Mouse (Mus musculus): Measurements from ENCODE around the gene Cldn2. TPM values are rescaled to one million over a fixed set of nuclear protein-coding genes. Genes with fewer than 3 reads are reported as not detected.

Cldn2 gene
- polyA plus RNA-seq, 1 experiment from 2014 or later: not detected

DNA sequence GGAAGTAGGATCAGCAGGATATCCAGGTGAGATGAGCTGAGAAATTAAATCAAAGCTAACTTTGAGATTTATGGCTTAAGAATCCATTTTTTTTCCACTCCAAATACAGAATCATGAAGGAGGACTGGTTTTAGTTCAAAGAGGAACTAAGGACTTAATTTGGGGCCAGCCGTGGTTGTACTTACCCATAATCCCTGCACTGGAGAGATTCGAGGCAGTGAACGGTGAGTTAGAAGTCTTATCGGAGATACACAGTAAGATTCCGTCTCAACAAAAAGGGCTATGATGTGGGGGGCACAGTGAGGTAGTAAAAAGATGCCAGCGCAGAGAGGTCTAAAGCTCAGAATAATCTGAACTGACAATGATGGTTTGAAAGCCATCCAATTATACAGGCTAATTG lies 4.6 kb upstream of the Cldn2 start:
- Histone ChIP-seq H3K27me3 (ENCODE audit: control insufficient read depth, insufficient read depth, low read length) (0 out of 2 replicates have a peak, but pooled peaks cover 2% of the 10 kb centered on the region), H3K36me3 (ENCODE audit: control insufficient read depth, insufficient read depth, low read length) (no peaks in the 10 kb centered on the region), H3K4me1 (ENCODE audit: control insufficient read depth, insufficient read depth, low read length) (no peaks in the 10 kb centered on the region), H3K4me2 (no peak overlapping the region), H3K27ac (ENCODE audit: low read depth, low read length) (no peak overlapping the region), H3K9me3 (replicated peaks; ENCODE audit: control insufficient read depth, low read length) (no peaks in the 10 kb centered on the region), H3K9ac (ENCODE audit: low read depth, low read length) (no peak overlapping the region), H3K4me3 (ENCODE audit: low read depth, low read length) (no peak overlapping the region)
- no peak for ATAC-seq (replicated peaks; ENCODE audit: insufficient number of reproducible peaks, low FRiP score, low TSS enrichment)
- 79% methylated on average over 6 of the region's 6 CpGs for WGBS (ENCODE audit: insufficient replicate concordance)

- 84% methylated on average over 9 of the region's 9 CpGs for WGBS (ENCODE audit: insufficient replicate concordance)
- Histone ChIP-seq H3K27me3 (ENCODE audit: control insufficient read depth, insufficient read depth, low read length) (0 out of 2 replicates have a peak, but pooled peaks cover 2% of the 10 kb centered on the region), H3K9me3 (replicated peaks; ENCODE audit: control insufficient read depth, low read length) (no peaks in the 10 kb centered on the region), H3K4me3 (ENCODE audit: low read depth, low read length) (no peak overlapping the region), H3K9ac (ENCODE audit: low read depth, low read length) (no peak overlapping the region), H3K36me3 (ENCODE audit: control insufficient read depth, insufficient read depth, low read length) (no peaks in the 10 kb centered on the region), H3K4me1 (ENCODE audit: control insufficient read depth, insufficient read depth, low read length) (no peaks in the 10 kb centered on the region), H3K4me2 (no peak overlapping the region), H3K27ac (ENCODE audit: low read depth, low read length) (no peak overlapping the region)
- ATAC-seq (replicated peaks; ENCODE audit: insufficient number of reproducible peaks, low FRiP score, low TSS enrichment): no peak
Measured at GRCm38 (mm10) chrX:139797875-139798274, 2.8 kb upstream of the Cldn2 start.

DNA sequence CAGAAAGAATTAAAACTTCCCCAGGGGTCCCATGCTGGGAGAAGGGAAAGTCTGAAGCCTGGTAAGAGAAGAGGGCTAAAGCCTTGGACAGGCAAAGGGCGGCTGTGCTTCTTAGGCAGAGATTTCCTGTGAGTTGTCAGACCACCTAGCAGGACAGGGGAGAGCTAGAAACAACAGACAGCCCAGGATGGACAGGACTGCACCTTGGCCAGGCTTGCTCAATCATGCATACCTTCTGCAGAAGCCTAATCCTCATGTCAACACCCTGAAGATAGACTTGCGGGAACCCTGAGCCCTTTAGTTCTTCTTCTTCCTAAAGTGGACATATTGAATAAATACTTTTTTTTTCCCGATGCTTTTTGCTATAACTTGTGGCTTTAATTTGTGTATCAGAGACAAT lies 675 bp upstream of the Cldn2 start:
- ATAC-seq (replicated peaks; ENCODE audit: insufficient number of reproducible peaks, low FRiP score, low TSS enrichment): no peak
- H3K4me2 ChIP-seq: no peak overlapping the region
- H3K36me3 ChIP-seq (ENCODE audit: control insufficient read depth, insufficient read depth, low read length): no peaks in the 10 kb centered on the region
- H3K4me3 ChIP-seq (ENCODE audit: low read depth, low read length): no peak overlapping the region
- WGBS (ENCODE audit: insufficient replicate concordance): 56% methylated on average over 3 of the region's 3 CpGs
- no peak overlapping the region for H3K9ac ChIP-seq (ENCODE audit: low read depth, low read length)
- H3K9me3 ChIP-seq (replicated peaks; ENCODE audit: control insufficient read depth, low read length): no peaks in the 10 kb centered on the region
- H3K4me1 ChIP-seq (ENCODE audit: control insufficient read depth, insufficient read depth, low read length): no peaks in the 10 kb centered on the region
- H3K27ac ChIP-seq (ENCODE audit: low read depth, low read length): no peak overlapping the region
- 0 out of 2 replicates have a peak, but pooled peaks cover 2% of the 10 kb centered on the region for H3K27me3 ChIP-seq (ENCODE audit: control insufficient read depth, insufficient read depth, low read length)

DNA sequence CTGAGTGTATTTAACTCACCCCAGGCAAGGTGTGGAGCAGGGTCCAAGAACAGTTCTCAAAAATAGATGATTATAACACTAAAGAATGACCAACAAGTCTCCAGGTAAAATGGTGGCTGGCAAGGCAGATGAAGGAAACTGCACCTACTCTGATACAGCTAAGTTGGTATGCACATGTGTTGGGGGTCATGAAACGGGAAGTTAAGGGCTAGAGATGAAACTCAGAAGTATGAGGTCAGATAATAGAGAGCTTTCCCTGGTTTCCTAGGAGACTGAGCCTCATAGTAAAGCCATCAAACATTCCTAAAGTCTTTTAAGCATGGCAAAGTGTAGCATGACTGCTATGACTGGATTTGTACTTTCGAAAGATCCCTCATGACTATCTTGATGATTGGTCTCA lies 2.4 kb downstream of the Cldn2 start:
- Histone ChIP-seq H3K27ac (ENCODE audit: low read depth, low read length) (no peak overlapping the region), H3K27me3 (ENCODE audit: control insufficient read depth, insufficient read depth, low read length) (0 out of 2 replicates have a peak, but pooled peaks cover 2% of the 10 kb centered on the region), H3K9ac (ENCODE audit: low read depth, low read length) (no peak overlapping the region), H3K4me1 (ENCODE audit: control insufficient read depth, insufficient read depth, low read length) (no peaks in the 10 kb centered on the region), H3K36me3 (ENCODE audit: control insufficient read depth, insufficient read depth, low read length) (no peaks in the 10 kb centered on the region), H3K4me2 (no peak overlapping the region), H3K4me3 (ENCODE audit: low read depth, low read length) (no peak overlapping the region), H3K9me3 (replicated peaks; ENCODE audit: control insufficient read depth, low read length) (no peaks in the 10 kb centered on the region)
- 67% methylated on average over 2 of the region's 2 CpGs for WGBS (ENCODE audit: insufficient replicate concordance)
- ATAC-seq (replicated peaks; ENCODE audit: insufficient number of reproducible peaks, low FRiP score, low TSS enrichment): no peak

- Histone ChIP-seq H3K9me3 (replicated peaks; ENCODE audit: control insufficient read depth, low read length) (no peaks in the 10 kb centered on the region), H3K4me3 (ENCODE audit: low read depth, low read length) (no peak overlapping the region), H3K9ac (ENCODE audit: low read depth, low read length) (no peak overlapping the region), H3K27me3 (ENCODE audit: control insufficient read depth, insufficient read depth, low read length) (0 out of 2 replicates have a peak, but pooled peaks cover under 1% of the 10 kb centered on the region), H3K27ac (ENCODE audit: low read depth, low read length) (no peak overlapping the region), H3K4me1 (ENCODE audit: control insufficient read depth, insufficient read depth, low read length) (no peaks in the 10 kb centered on the region), H3K36me3 (ENCODE audit: control insufficient read depth, insufficient read depth, low read length) (no peaks in the 10 kb centered on the region), H3K4me2 (no peak overlapping the region)
- 79% methylated on average over 4 of the region's 4 CpGs for WGBS (ENCODE audit: insufficient replicate concordance)
- ATAC-seq (replicated peaks; ENCODE audit: insufficient number of reproducible peaks, low FRiP score, low TSS enrichment): no peak
Measured at GRCm38 (mm10) chrX:139805918-139806317, 5.3 kb downstream of the Cldn2 start.

GRCm38 (mm10) chrX:139807391-139807790 lies 6.8 kb downstream of the Cldn2 start:
- H3K27ac ChIP-seq (ENCODE audit: low read depth, low read length): no peak overlapping the region
- H3K27me3 ChIP-seq (ENCODE audit: control insufficient read depth, insufficient read depth, low read length): no peaks in the 10 kb centered on the region
- no peak overlapping the region for H3K9ac ChIP-seq (ENCODE audit: low read depth, low read length)
- WGBS (ENCODE audit: insufficient replicate concordance): 79% methylated on average over 2 of the region's 2 CpGs
- no peaks in the 10 kb centered on the region for H3K9me3 ChIP-seq (replicated peaks; ENCODE audit: control insufficient read depth, low read length)
- H3K36me3 ChIP-seq (ENCODE audit: control insufficient read depth, insufficient read depth, low read length): no peaks in the 10 kb centered on the region
- no peak for ATAC-seq (replicated peaks; ENCODE audit: insufficient number of reproducible peaks, low FRiP score, low TSS enrichment)
- no peak overlapping the region for H3K4me3 ChIP-seq (ENCODE audit: low read depth, low read length)
- H3K4me1 ChIP-seq (ENCODE audit: control insufficient read depth, insufficient read depth, low read length): no peaks in the 10 kb centered on the region
- H3K4me2 ChIP-seq: no peak overlapping the region

DNA sequence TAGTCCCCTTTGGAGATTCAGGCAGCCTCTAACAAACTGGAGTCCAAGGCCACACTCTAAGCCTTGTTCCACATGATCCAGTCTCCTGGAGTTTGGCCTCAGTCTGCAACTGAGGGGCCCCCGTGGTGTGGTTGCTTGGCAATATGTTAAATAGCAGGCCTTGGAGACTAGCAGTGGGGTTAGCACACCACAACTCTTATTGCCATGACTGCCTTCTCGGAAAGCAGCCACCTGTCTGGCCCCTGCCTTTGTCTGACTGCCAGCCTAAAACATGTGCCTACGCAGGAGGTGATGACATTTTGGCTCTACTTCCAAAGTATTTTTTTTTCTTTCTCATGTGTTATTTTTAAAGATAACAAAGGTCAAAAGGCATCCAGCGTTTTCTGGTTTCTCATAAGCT lies 7.5 kb downstream of the Cldn2 start:
- Histone ChIP-seq H3K9ac (ENCODE audit: low read depth, low read length) (no peak overlapping the region), H3K4me3 (ENCODE audit: low read depth, low read length) (no peak overlapping the region), H3K9me3 (replicated peaks; ENCODE audit: control insufficient read depth, low read length) (no peaks in the 10 kb centered on the region), H3K4me2 (no peak overlapping the region), H3K36me3 (ENCODE audit: control insufficient read depth, insufficient read depth, low read length) (no peaks in the 10 kb centered on the region), H3K27me3 (ENCODE audit: control insufficient read depth, insufficient read depth, low read length) (no peaks in the 10 kb centered on the region), H3K27ac (ENCODE audit: low read depth, low read length) (no peak overlapping the region), H3K4me1 (ENCODE audit: control insufficient read depth, insufficient read depth, low read length) (no peaks in the 10 kb centered on the region)
- ATAC-seq (replicated peaks; ENCODE audit: insufficient number of reproducible peaks, low FRiP score, low TSS enrichment): no peak
- 61% methylated on average over 4 of the region's 4 CpGs for WGBS (ENCODE audit: insufficient replicate concordance)

- WGBS (ENCODE audit: insufficient replicate concordance): 84% methylated on average over 10 of the region's 10 CpGs
Measured at GRCm38 (mm10) chrX:139808501-139808900, 7.9 kb downstream of the Cldn2 start.

GRCm38 (mm10) chrX:139812636-139813298 lies 12.1 kb downstream of the Cldn2 start:
- 57% methylated on average over 3 of the region's 3 CpGs for WGBS (ENCODE audit: insufficient replicate concordance)
- no peaks in the 10 kb centered on the region for H3K9me3 ChIP-seq (replicated peaks; ENCODE audit: control insufficient read depth, low read length)
- no peak for ATAC-seq (replicated peaks; ENCODE audit: insufficient number of reproducible peaks, low FRiP score, low TSS enrichment)
- no peaks in the 10 kb centered on the region for H3K4me1 ChIP-seq (ENCODE audit: control insufficient read depth, insufficient read depth, low read length)
- no peak overlapping the region for H3K27ac ChIP-seq (ENCODE audit: low read depth, low read length)
- H3K36me3 ChIP-seq (ENCODE audit: control insufficient read depth, insufficient read depth, low read length): no peaks in the 10 kb centered on the region
- no peak overlapping the region for H3K9ac ChIP-seq (ENCODE audit: low read depth, low read length)
- no peak overlapping the region for H3K4me2 ChIP-seq
- H3K27me3 ChIP-seq (ENCODE audit: control insufficient read depth, insufficient read depth, low read length): no peaks in the 10 kb centered on the region
- no peak overlapping the region for H3K4me3 ChIP-seq (ENCODE audit: low read depth, low read length)

More at GRCm38 (mm10) chrX:139808501-139808900, 7.9 kb downstream of the Cldn2 start:
- Histone ChIP-seq H3K27ac (ENCODE audit: low read depth, low read length) (no peak overlapping the region), H3K9me3 (replicated peaks; ENCODE audit: control insufficient read depth, low read length) (no peaks in the 10 kb centered on the region), H3K9ac (ENCODE audit: low read depth, low read length) (no peak overlapping the region), H3K4me3 (ENCODE audit: low read depth, low read length) (no peak overlapping the region), H3K36me3 (ENCODE audit: control insufficient read depth, insufficient read depth, low read length) (no peaks in the 10 kb centered on the region), H3K4me1 (ENCODE audit: control insufficient read depth, insufficient read depth, low read length) (no peaks in the 10 kb centered on the region), H3K4me2 (no peak overlapping the region), H3K27me3 (ENCODE audit: control insufficient read depth, insufficient read depth, low read length) (no peaks in the 10 kb centered on the region)
- ATAC-seq (replicated peaks; ENCODE audit: insufficient number of reproducible peaks, low FRiP score, low TSS enrichment): no peak

All from heart, embryonic 11.5 days (tissue).